Mouse (Mus musculus) olfactory bulb, adult 2 months (tissue): ENCODE measurements around the gene Vrk3. TPM values are rescaled to one million over a fixed set of nuclear protein-coding genes. Genes with fewer than 3 reads are reported as not detected.
"Not testable (repeated sequence)": the region's sequence is repeated elsewhere in the genome, so short reads cannot be mapped to it uniquely, and the experiment has no call there.

Source experiments
- H3K27ac ChIP-seq: fragments of 200-500 bp; 2 replicates; pipeline ENCODE4 v1.5.1; 2012; ENCODE audit warnings: low read depth, low read length; ENCODE audit not compliant: insufficient read depth
- H3K4me1 ChIP-seq: fragments of 200-500 bp; 2 replicates; pipeline ENCODE4 v1.6.1; 2012; ENCODE audit warnings: low read length; ENCODE audit not compliant: control insufficient read depth, insufficient read depth
- H3K4me3 ChIP-seq: fragments of 200-500 bp; 2 replicates; pipeline ENCODE4 v1.5.1; 2012; ENCODE audit warnings: mild to moderate bottlenecking, low read depth, low read length, moderate library complexity; ENCODE audit not compliant: insufficient read depth
- CTCF ChIP-seq: fragments of 200-500 bp; IDR thresholded peaks from 2 replicates; pipeline ENCODE4 v1.5.1; 2012; ENCODE audit warnings: low read depth, mild to moderate bottlenecking, low read length, moderate library complexity; ENCODE audit not compliant: insufficient read depth
- POLR2A ChIP-seq: fragments of 200-500 bp; IDR thresholded peaks from 2 replicates; pipeline ENCODE4 v1.6.1; 2012; ENCODE audit warnings: mild to moderate bottlenecking, low read depth, low read length, moderate library complexity; ENCODE audit not compliant: insufficient read depth
- WGBS: fragments of 180-500 bp; shearing (Covaris S2); methylation state at CpG from one replicate; pipeline ENCODE4 v1.1.7; 2018; 5-methylcytosine and 5-hydroxymethylcytosine counted together
- polyA plus RNA-seq: library from polyadenylated mRNA; stranded (reverse); fragments of >200 nt; gene quantifications from 2 replicates; pipeline ENCODE4 v1.2.4, GENCODE M21; 2012; ENCODE audit warnings: low replicate concordance; ENCODE audit not compliant: missing spikeins, insufficient read depth, insufficient read length

The Vrk3 gene
- not detected in 2 replicates for polyA plus RNA-seq

DNA sequence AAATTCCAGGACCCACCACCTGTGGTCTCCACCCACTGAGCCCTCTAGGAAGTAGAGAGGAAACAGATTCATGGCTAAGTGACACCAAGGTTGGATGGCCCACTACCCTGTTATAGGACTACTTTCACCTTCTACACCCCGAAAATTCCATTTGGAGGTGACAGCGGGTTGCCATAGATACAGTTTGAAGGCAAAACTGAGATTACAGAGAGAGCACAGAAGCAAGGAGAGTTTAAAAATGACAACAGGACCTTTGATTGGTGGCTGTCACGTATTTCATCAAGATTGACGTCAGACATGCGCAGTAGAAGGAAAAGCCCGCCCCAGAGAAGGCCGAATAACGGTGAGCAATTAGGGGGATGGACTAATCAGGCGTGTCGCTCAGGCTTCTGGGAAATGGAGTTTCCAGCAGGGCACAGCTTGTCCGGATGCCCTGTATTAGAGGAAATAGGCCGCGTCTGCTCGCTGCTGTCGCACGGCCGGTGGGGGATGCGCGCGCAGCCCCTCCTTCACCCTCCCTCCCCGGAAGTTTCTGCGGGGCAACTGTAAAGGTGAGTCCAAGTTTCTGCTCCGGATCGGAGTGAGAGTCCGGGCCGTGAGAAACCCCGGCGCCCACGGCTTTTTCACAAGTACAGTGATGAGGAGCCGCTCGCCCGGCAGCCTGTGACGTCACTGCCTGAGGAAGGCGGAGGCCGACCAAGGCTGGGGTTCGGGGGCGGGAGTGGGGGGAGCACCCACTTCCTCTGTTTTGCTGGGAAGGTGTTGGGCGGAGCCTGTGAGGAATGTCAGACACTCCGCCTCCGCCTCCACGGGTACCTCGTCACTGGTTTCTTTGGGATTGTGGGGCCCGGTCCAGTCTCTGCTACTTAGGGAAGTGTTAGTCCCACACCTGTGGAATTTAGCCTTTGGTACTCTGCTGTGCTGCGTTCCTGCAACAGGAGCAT, at the start of gene Vrk3:
Vrk3 (plus strand) TSS at position 313 of the 944 bp plus-strand sequence.
- TF ChIP-seq CTCF: no peak
- TF ChIP-seq POLR2A: peak; percentile 39; the same call in 1 of the 2 replicates

DNA sequence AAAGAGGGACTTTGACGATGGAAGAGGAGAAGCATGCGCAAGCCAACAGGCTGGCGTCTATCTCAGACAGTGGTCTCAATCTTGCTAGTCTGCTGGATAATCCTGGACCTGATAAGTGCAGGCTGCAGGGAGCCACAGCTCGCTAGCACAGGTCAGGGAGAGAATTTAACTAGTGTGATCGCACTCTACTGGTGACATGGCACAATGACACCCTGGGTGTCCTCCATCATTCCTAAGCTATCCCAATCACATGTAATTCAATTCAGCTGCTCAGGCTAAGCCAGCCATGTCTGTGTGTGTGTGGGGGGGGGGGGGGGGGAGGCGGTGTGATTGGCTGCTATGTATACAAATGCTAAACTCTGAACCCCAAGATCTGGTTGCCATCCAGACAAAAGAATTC, 46.3 kb upstream of the Vrk3 start:
- 23% methylated on average over 6 of the region's 6 CpGs for WGBS
- TF ChIP-seq CTCF: no peak
- no peak for TF ChIP-seq POLR2A
- Histone ChIP-seq H3K4me1 (peaks cover 10% of the 10 kb centered on the region), H3K4me3 (no peak overlapping the region), H3K27ac (no peak overlapping the region)

More for the DNA sequence above, at the start of gene Vrk3:
- peaks cover 12% of the 10 kb centered on the region for H3K4me1 ChIP-seq
- H3K4me3 ChIP-seq: peak within 1 kb of the TSS; percentile 74
- peak within 1 kb of the TSS; percentile 90 for H3K27ac ChIP-seq
- under 1% methylated on average over 44 of the region's 44 CpGs for WGBS

DNA sequence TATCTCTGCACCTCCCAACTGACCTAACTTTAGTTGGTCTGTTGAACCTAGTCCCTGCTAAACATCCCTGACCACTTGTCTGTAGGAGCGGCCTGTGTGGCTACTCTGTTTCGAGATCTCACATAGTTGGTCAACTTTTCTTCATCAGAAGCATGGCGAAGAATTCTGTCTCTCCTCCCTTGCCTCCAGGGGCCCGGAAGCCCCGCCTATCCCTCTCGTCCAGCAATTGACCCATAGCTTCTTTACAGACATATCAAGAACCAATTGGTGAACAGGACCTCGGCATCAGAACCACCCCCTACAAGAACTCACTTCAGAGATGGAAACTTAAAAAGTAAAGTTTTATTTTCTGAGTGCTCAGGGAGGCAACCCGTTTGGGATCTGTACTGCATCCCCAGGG, 45.2 kb upstream of the Vrk3 start:
- WGBS: 86% methylated on average over 8 of the region's 8 CpGs
- H3K4me3 ChIP-seq: no peak overlapping the region
- TF ChIP-seq CTCF (no peak), POLR2A (no peak)

GRCm38 (mm10) chr7:44704363-44704762, 43.9 kb upstream of the Vrk3 start:
- H3K27ac ChIP-seq: no peak overlapping the region
- H3K4me3 ChIP-seq: no peak overlapping the region
- TF ChIP-seq POLR2A (no peak), CTCF (no peak)
- WGBS: 56% methylated on average over 3 of the region's 3 CpGs
- no peaks in the 10 kb centered on the region for H3K4me1 ChIP-seq

More for the DNA sequence above, 45.2 kb upstream of the Vrk3 start:
- peaks cover 2% of the 10 kb centered on the region; the same call in 1 of the 2 replicates for H3K4me1 ChIP-seq
- no peak overlapping the region for H3K27ac ChIP-seq

DNA sequence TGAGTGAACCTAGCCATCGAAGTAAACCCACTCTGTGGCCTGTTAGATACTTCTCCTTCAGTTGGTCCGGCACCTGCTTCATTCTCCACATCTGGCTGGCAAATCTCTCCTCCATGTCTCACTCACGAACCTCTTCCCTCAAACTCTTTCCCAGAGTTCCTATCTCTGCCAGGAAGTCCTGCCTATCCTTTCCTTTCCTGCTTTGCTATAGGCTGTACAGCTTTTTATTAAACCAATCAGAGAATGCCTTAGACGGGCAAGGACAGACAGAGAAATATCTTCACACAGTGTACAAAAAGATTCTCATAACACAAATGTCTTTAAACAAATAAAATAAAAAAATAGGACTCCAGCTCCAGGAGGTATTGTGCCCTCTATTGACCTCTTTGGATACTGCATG, 43.1 kb upstream of the Vrk3 start:
- Histone ChIP-seq H3K4me1 (no peaks in the 10 kb centered on the region), H3K4me3 (no peak overlapping the region), H3K27ac (no peak overlapping the region)
- TF ChIP-seq CTCF: no peak
- TF ChIP-seq POLR2A: no peak
- whole genome bisulfite sequencing: 84% methylated on average over 4 of the region's 4 CpGs

DNA sequence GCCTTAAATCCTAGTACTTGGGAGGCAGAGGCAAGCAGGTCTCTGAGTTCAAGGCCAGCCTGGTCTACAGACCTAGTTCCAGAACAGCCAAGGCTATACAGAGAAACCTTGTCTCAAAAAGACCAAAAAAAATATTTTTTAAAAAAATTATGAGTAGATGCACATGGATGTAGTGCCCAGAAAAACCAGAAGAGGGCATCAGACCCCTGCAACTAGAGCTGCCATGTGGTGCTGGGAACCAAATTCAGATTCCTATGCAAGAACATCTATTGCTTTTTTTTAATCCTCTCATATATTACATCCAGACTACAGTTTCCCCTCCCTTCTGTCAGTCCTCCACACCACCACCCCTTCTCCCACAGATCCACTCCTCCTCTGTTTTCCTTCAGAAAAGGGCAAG, 41.9 kb upstream of the Vrk3 start:
- Histone ChIP-seq H3K27ac (no peak overlapping the region), H3K4me3 (no peak overlapping the region), H3K4me1 (no peaks in the 10 kb centered on the region)
- TF ChIP-seq CTCF (no peak), POLR2A (no peak)

GRCm38 (mm10) chr7:44707169-44707675, 41.0 kb upstream of the Vrk3 start:
- Histone ChIP-seq H3K4me1 (no peaks in the 10 kb centered on the region), H3K27ac (no peak overlapping the region), H3K4me3 (no peak overlapping the region)
- TF ChIP-seq POLR2A: no peak
- no peak for TF ChIP-seq CTCF
- 93% methylated on average over 5 of the region's 5 CpGs for WGBS

DNA sequence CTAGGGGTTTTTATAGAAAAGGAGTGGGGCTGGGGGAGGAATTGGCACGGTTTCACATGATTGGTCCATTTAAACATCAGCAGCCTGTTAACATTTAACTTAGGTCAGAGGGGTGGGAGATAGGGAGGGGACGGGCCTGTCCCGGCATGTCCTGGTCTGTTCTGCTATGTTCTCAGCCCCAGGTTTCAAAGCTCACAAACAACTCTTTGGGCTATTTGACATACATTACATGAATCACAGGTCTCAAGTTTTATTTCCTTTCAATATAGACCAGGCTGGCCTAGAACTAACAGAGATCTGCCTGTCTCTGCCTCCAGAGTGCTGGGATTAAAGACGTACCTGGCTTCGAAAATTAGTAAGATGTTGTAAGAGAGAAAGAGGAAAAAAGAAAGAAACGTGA, 40.1 kb upstream of the Vrk3 start:
- WGBS: 91% methylated on average over 6 of the region's 6 CpGs
- H3K27ac ChIP-seq, H3K4me3 ChIP-seq, H3K4me1 ChIP-seq: not testable (repeated sequence)

GRCm38 (mm10) chr7:44708574-44708973, 39.6 kb upstream of the Vrk3 start, which contains the start of gene Izumo2:
Gene Izumo2 (plus strand): TSS chr7:44708742.
- Histone ChIP-seq H3K4me3 (no peak within 1 kb of the TSS), H3K27ac (no peak within 1 kb of the TSS), H3K4me1 (no peaks in the 10 kb centered on the region)
- WGBS: 81% methylated on average over 14 of the region's 14 CpGs
- TF ChIP-seq POLR2A: no peak
- TF ChIP-seq CTCF: no peak

GRCm38 (mm10) chr7:44709881-44710280, 38.3 kb upstream of the Vrk3 start:
- TF ChIP-seq CTCF: no peak
- no peak for TF ChIP-seq POLR2A
- no peak overlapping the region for H3K27ac ChIP-seq
- no peak overlapping the region for H3K4me3 ChIP-seq
- no peaks in the 10 kb centered on the region for H3K4me1 ChIP-seq
- WGBS: 86% methylated on average over 5 of the region's 5 CpGs
